Mouse (Mus musculus) limb, embryonic 12.5 days (tissue): ENCODE results near the gene Gpr156. TPM values are rescaled to one million over a fixed set of nuclear protein-coding genes. Genes with fewer than 3 reads are reported as not detected.

Experiments used
- ATAC-seq: fragments of 200-750 bp; cut with Nextera tagmentation; 2 replicates; pipeline ENCODE4 v1.8.0; 2017; ENCODE audit warnings: low read depth, moderate TSS enrichment; ENCODE audit not compliant: insufficient number of reproducible peaks, insufficient read depth, low FRiP score, low TSS enrichment
- H3K27ac ChIP-seq: fragments of 300-500 bp; sonication (generic); 2 replicates; pipeline ENCODE4 v1.5.1; 2016; ENCODE audit warnings: mild to moderate bottlenecking, moderate library complexity
- H3K27me3 ChIP-seq: fragments of 300-500 bp; sonication (generic); 2 replicates; pipeline ENCODE4 v1.6.1; 2016; ENCODE audit warnings: mild to moderate bottlenecking, moderate library complexity
- H3K36me3 ChIP-seq: fragments of 300-500 bp; sonication (generic); 2 replicates; pipeline ENCODE4 v1.6.1; 2016; ENCODE audit warnings: mild to moderate bottlenecking, moderate library complexity
- H3K4me1 ChIP-seq: fragments of 300-500 bp; sonication (generic); replicated peaks from 2 replicates; pipeline ENCODE4 v1.6.1; 2016
- H3K4me2 ChIP-seq: fragments of 300-500 bp; sonication (generic); 2 replicates; pipeline ENCODE4 v1.6.1; 2016; ENCODE audit warnings: mild to moderate bottlenecking, moderate library complexity
- H3K4me3 ChIP-seq: fragments of 300-500 bp; sonication (generic); replicated peaks from 2 replicates; pipeline ENCODE4 v1.5.1; 2016; ENCODE audit warnings: mild to moderate bottlenecking
- H3K9ac ChIP-seq: fragments of 300-500 bp; sonication (generic); replicated peaks from 2 replicates; pipeline ENCODE4 v1.6.1; 2016; ENCODE audit warnings: mild to moderate bottlenecking, moderate library complexity
- H3K9me3 ChIP-seq: fragments of 300-500 bp; sonication (generic); 2 replicates; pipeline ENCODE4 v1.6.1; 2016; ENCODE audit warnings: mild to moderate bottlenecking, moderate library complexity
- WGBS: fragments of 180-500 bp; shearing (Covaris S2); methylation state at CpG from one replicate; pipeline ENCODE4 v1.1.7; 2016; 5-methylcytosine and 5-hydroxymethylcytosine counted together
- polyA plus RNA-seq: library from polyadenylated mRNA; unstranded; fragments of >200 nt; fragmentation: Nextera tagmentation; extraction: Ambion mirVana; gene quantifications from 2 replicates; pipeline ENCODE4 v1.2.1, GENCODE M21; 2016

Gpr156 gene
- polyA plus RNA-seq, 1 experiment from 2014 or later: 1.5 TPM

GRCm38 (mm10) chr16:38005471-38005870 lies 89.2 kb downstream of the Gpr156 start:
- Histone ChIP-seq H3K9ac (no peak overlapping the region), H3K27ac (no peak overlapping the region), H3K9me3 (no peaks in the 10 kb centered on the region), H3K27me3 (no peaks in the 10 kb centered on the region), H3K4me2 (no peak overlapping the region), H3K4me1 (no peaks in the 10 kb centered on the region), H3K36me3 (no peaks in the 10 kb centered on the region), H3K4me3 (no peak overlapping the region)
- WGBS: 80% methylated on average over 10 of the region's 10 CpGs
- no peak for ATAC-seq

- Histone ChIP-seq H3K4me2 (no peak overlapping the region), H3K4me1 (peaks cover 7% of the 10 kb centered on the region; the same call in 1 of the 2 replicates), H3K27ac (no peak overlapping the region), H3K4me3 (no peak overlapping the region), H3K27me3 (no peaks in the 10 kb centered on the region), H3K9me3 (no peaks in the 10 kb centered on the region), H3K9ac (no peak overlapping the region), H3K36me3 (no peaks in the 10 kb centered on the region)
- WGBS: 92% methylated on average over 5 of the region's 5 CpGs
- no peak for ATAC-seq
Observed at GRCm38 (mm10) chr16:38008371-38008770, 92.1 kb downstream of the Gpr156 start.

- H3K4me3 ChIP-seq: no peak overlapping the region
- 83% methylated on average over 14 of the region's 14 CpGs for WGBS
- H3K27me3 ChIP-seq: no peaks in the 10 kb centered on the region; the same call in 1 of the 2 replicates
- peaks cover 7% of the 10 kb centered on the region; the same call in 1 of the 2 replicates for H3K4me1 ChIP-seq
- H3K4me2 ChIP-seq: no peak overlapping the region
- H3K9ac ChIP-seq: no peak overlapping the region
- H3K9me3 ChIP-seq: no peaks in the 10 kb centered on the region
- H3K27ac ChIP-seq: no peak overlapping the region
- no peaks in the 10 kb centered on the region for H3K36me3 ChIP-seq
- no peak for ATAC-seq
Observed at GRCm38 (mm10) chr16:38009041-38009825, 92.9 kb downstream of the Gpr156 start.

DNA sequence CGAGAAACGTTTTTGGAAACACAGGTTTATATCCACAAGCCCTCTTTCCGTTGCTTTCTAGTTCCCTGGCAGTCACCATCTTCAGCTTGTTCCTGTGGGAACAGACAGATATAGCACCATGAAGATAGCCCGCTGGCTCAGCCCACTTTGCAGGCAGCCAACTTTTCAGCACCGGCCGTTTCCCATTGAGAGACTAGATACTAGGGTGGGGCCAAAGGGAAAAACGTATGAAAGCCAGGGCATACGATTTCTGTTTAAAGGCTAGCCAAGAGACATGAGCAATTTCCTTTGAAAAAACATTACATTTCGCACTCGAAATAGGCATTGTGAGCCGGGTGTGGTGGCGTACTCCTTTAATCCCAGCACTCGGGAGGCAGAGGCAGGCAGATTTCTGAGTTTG lies 95.2 kb downstream of the Gpr156 start:
- WGBS: 92% methylated on average over 13 of the region's 13 CpGs
- no peak overlapping the region for H3K4me3 ChIP-seq

GRCm38 (mm10) chr16:38012382-38012781 lies 96.1 kb downstream of the Gpr156 start:
- ATAC-seq: no peak
- Histone ChIP-seq H3K4me2 (no peak overlapping the region), H3K27me3 (no peaks in the 10 kb centered on the region; the same call in 1 of the 2 replicates), H3K27ac (no peak overlapping the region), H3K9me3 (no peaks in the 10 kb centered on the region), H3K9ac (no peak overlapping the region), H3K4me1 (peaks cover 7% of the 10 kb centered on the region; the same call in 1 of the 2 replicates), H3K4me3 (no peak overlapping the region), H3K36me3 (no peaks in the 10 kb centered on the region)
- 55% methylated on average over 5 of the region's 5 CpGs for WGBS

More for the DNA sequence above, 95.2 kb downstream of the Gpr156 start:
- H3K36me3 ChIP-seq: no peaks in the 10 kb centered on the region
- no peaks in the 10 kb centered on the region; the same call in 1 of the 2 replicates for H3K27me3 ChIP-seq
- no peak overlapping the region for H3K27ac ChIP-seq
- H3K4me1 ChIP-seq: peaks cover 7% of the 10 kb centered on the region; the same call in 1 of the 2 replicates
- no peaks in the 10 kb centered on the region for H3K9me3 ChIP-seq
- no peak for ATAC-seq
- H3K4me2 ChIP-seq: no peak overlapping the region
- no peak overlapping the region for H3K9ac ChIP-seq

- Histone ChIP-seq H3K36me3 (no peaks in the 10 kb centered on the region), H3K4me3 (no peak overlapping the region), H3K4me1 (peaks cover 7% of the 10 kb centered on the region; the same call in 1 of the 2 replicates), H3K9me3 (no peaks in the 10 kb centered on the region), H3K9ac (no peak overlapping the region), H3K4me2 (no peak overlapping the region), H3K27ac (no peak overlapping the region), H3K27me3 (no peaks in the 10 kb centered on the region; the same call in 1 of the 2 replicates)
- peak; percentile 56; the same call in 1 of the 2 replicates for ATAC-seq
- 11% methylated on average over 4 of the region's 4 CpGs for WGBS
Observed at GRCm38 (mm10) chr16:38012891-38013290, 96.6 kb downstream of the Gpr156 start.

DNA sequence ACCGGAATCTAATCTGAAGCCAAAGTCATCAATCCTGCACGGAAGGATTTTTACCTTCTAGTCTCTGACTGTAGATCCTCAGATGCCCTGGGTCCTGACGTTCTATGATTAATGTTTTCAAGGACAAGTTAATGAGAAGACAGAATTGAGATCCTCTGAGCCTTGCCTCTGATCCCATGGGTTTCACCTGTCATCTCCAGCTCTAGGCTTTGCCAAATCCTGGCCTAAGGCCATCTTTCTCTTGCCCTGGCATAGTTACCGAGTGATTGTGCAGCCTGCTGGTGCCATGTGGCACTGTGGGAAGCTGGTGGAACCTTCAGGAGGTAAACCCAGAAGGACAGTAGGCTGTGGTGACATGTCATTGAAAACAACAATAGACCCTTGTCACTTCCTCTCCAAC lies 98.7 kb downstream of the Gpr156 start:
- H3K4me2 ChIP-seq: no peak overlapping the region
- H3K4me1 ChIP-seq: peaks cover 7% of the 10 kb centered on the region; the same call in 1 of the 2 replicates
- H3K9ac ChIP-seq: no peak overlapping the region
- no peaks in the 10 kb centered on the region for H3K36me3 ChIP-seq
- ATAC-seq: no peak
- H3K9me3 ChIP-seq: no peaks in the 10 kb centered on the region
- H3K27me3 ChIP-seq: no peaks in the 10 kb centered on the region; the same call in 1 of the 2 replicates
- WGBS: 83% methylated on average over 4 of the region's 4 CpGs
- no peak overlapping the region for H3K4me3 ChIP-seq
- no peak overlapping the region for H3K27ac ChIP-seq

- H3K36me3 ChIP-seq: no peaks in the 10 kb centered on the region
- no peak overlapping the region for H3K4me2 ChIP-seq
- no peak overlapping the region for H3K9ac ChIP-seq
- ATAC-seq: no peak
- 89% methylated on average over 8 of the region's 8 CpGs for WGBS
- no peak overlapping the region for H3K4me3 ChIP-seq
- no peak overlapping the region for H3K27ac ChIP-seq
- H3K27me3 ChIP-seq: no peaks in the 10 kb centered on the region; the same call in 1 of the 2 replicates
- H3K9me3 ChIP-seq: no peaks in the 10 kb centered on the region
- peaks cover 7% of the 10 kb centered on the region; the same call in 1 of the 2 replicates for H3K4me1 ChIP-seq
Observed at GRCm38 (mm10) chr16:38016928-38017524, 100.7 kb downstream of the Gpr156 start.

- H3K9ac ChIP-seq: no peak overlapping the region
- H3K36me3 ChIP-seq: no peaks in the 10 kb centered on the region
- 41% methylated on average over 4 of the region's 4 CpGs for WGBS
- no peaks in the 10 kb centered on the region for H3K9me3 ChIP-seq
- ATAC-seq: no peak
- H3K4me1 ChIP-seq: peaks cover 2% of the 10 kb centered on the region; the same call in 1 of the 2 replicates
- no peak overlapping the region for H3K27ac ChIP-seq
- H3K4me2 ChIP-seq: no peak overlapping the region
- H3K27me3 ChIP-seq: no peaks in the 10 kb centered on the region; the same call in 1 of the 2 replicates
- no peak overlapping the region for H3K4me3 ChIP-seq
Observed at GRCm38 (mm10) chr16:38017958-38018376, 101.7 kb downstream of the Gpr156 start.

DNA sequence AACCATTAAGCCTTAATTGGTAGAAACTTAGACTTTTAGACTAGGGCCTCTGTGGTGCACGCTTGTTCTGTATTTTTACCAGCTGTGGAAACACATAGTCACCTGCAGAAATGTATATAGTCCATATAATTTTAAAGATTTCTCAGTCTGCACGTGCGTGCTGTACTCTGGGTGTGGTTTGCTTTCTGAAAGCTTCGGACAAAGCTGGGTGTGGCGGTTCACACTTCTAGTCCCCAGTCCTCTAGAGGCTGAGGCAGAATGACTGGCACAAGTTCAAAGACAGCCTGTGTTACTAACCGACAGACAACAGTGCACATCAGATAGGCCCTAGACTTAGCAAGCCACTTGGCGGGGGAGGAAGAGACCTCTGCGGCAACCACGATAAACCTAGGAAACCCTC lies 116.3 kb downstream of the Gpr156 start:
- H3K4me2 ChIP-seq: no peak overlapping the region
- no peak for ATAC-seq
- H3K27me3 ChIP-seq: no peaks in the 10 kb centered on the region
- no peak overlapping the region for H3K9ac ChIP-seq
- no peaks in the 10 kb centered on the region for H3K4me1 ChIP-seq
- no peak overlapping the region for H3K27ac ChIP-seq
- no peak overlapping the region for H3K4me3 ChIP-seq
- WGBS: 86% methylated on average over 9 of the region's 9 CpGs
- H3K36me3 ChIP-seq: no peaks in the 10 kb centered on the region
- H3K9me3 ChIP-seq: no peaks in the 10 kb centered on the region

DNA sequence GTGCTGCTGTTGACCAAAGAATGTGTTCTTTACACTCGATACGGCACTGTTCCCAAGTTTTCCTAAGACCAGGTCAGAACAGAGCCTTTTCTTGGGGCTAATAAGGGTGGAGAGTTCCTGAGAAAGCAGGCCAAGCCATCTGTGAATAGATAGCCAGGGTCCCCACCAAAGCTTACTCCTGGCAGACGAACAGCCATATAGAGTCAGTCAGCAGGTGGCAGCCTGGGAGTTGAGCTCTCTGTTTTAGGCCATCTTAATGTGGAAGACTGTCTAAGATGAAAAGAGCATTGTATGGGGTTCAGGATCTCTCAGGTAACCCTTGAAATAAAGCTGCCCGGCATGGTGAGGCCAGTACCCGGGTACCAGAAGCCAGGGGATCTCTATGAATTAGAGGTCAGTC lies 116.8 kb downstream of the Gpr156 start:
- no peak overlapping the region for H3K27ac ChIP-seq
- no peaks in the 10 kb centered on the region for H3K36me3 ChIP-seq
- no peak overlapping the region for H3K4me3 ChIP-seq
- no peak overlapping the region for H3K4me2 ChIP-seq
- H3K9me3 ChIP-seq: no peaks in the 10 kb centered on the region
- no peaks in the 10 kb centered on the region for H3K4me1 ChIP-seq
- no peak overlapping the region for H3K9ac ChIP-seq
- ATAC-seq: no peak
- H3K27me3 ChIP-seq: no peaks in the 10 kb centered on the region
- WGBS: 82% methylated on average over 5 of the region's 5 CpGs
